Mouse (Mus musculus) hindbrain, embryonic 13.5 days (tissue): Measurements from ENCODE around the gene Sh3bgr. TPM values are rescaled to one million over a fixed set of nuclear protein-coding genes. Genes with fewer than 3 reads are reported as not detected.

Experiments
- ATAC-seq: fragments of 200-750 bp; cut with Nextera tagmentation; 2 replicates; pipeline ENCODE4 v1.8.0; 2017; ENCODE audit warnings: moderate TSS enrichment; ENCODE audit not compliant: low FRiP score
- H3K27ac ChIP-seq: fragments of 300-500 bp; sonication (generic); 2 replicates; pipeline ENCODE4 v1.5.1; 2015; ENCODE audit warnings: inconsistent platforms, mild to moderate bottlenecking, moderate library complexity
- H3K27me3 ChIP-seq: fragments of 300-500 bp; sonication (generic); 2 replicates; pipeline ENCODE4 v1.6.1; 2015; ENCODE audit warnings: mild to moderate bottlenecking, inconsistent platforms
- H3K36me3 ChIP-seq: fragments of 300-500 bp; sonication (generic); 2 replicates; pipeline ENCODE4 v1.6.1; 2015; ENCODE audit warnings: mild to moderate bottlenecking, inconsistent platforms
- H3K4me1 ChIP-seq: fragments of 300-500 bp; sonication (generic); replicated peaks from 2 replicates; pipeline ENCODE4 v1.6.1; 2015; ENCODE audit warnings: inconsistent platforms
- H3K4me2 ChIP-seq: fragments of 300-500 bp; sonication (generic); 2 replicates; pipeline ENCODE4 v1.6.1; 2015; ENCODE audit warnings: inconsistent platforms, mild to moderate bottlenecking, moderate library complexity
- H3K4me3 ChIP-seq: fragments of 300-500 bp; sonication (generic); 2 replicates; pipeline ENCODE4 v1.5.1; 2015; ENCODE audit warnings: mild to moderate bottlenecking, inconsistent platforms
- H3K9ac ChIP-seq: fragments of 300-500 bp; sonication (generic); 2 replicates; pipeline ENCODE4 v1.6.1; 2015; ENCODE audit warnings: mild to moderate bottlenecking, inconsistent platforms
- H3K9me3 ChIP-seq: fragments of 300-500 bp; sonication (generic); 2 replicates; pipeline ENCODE4 v1.6.1; 2016; ENCODE audit warnings: inconsistent platforms
- WGBS: fragments of 180-500 bp; shearing (Covaris S2); methylation state at CpG from one replicate; pipeline ENCODE4 v1.1.7; 2015; 5-methylcytosine and 5-hydroxymethylcytosine counted together
- polyA plus RNA-seq: library from polyadenylated mRNA; unstranded; fragments of >200 nt; fragmentation: Nextera tagmentation; extraction: Ambion mirVana; gene quantifications from 2 replicates; pipeline ENCODE4 v1.2.1, GENCODE M21; 2015

Sh3bgr gene
- polyA plus RNA-seq, 1 experiment from 2014 or later: 2.9 TPM

DNA sequence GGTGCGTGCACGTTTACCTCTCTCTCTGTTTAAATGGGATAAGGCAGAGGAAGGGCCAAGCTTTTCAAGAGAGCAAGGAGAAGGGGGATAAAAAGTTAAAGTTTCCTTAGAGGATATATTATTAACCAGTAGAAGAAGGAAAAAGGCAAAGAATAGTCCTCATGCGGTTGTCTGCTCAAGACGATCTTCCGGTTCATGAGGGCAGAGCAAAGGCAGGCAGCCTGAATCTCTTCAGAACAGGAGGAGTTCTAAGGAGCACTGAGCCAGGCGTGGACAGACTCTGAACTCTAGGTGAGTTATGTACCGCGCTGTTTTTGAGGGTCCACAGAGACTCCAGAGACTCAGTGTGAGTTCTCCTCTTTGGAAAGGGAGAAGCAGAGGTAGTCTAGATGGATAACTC is 58.2 kb downstream of the Sh3bgr start:
- ATAC-seq: no peak

DNA sequence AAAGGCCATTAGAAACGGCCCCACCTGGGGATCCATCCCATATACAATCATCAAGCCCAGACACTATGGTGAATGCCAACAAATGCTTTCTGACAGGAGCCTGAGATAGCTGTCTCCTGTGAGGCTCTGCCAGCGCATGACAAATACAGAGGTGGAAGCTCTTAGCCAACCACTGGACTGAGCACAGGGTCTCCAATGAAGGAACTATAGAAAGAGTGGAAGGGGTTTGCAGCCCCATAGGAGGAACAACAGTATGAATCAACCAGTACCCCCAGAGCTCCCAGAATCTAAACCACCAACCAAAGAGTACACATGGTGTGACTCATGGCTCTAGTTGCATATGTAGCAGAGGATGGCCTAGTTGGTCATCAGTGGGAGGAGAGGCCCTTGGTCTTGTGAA is 71.5 kb downstream of the Sh3bgr start:
- Histone ChIP-seq H3K9ac (no peak overlapping the region), H3K27me3 (peaks cover 11% of the 10 kb centered on the region; the same call in 1 of the 2 replicates), H3K4me3 (no peak overlapping the region), H3K4me2 (no peak overlapping the region), H3K4me1 (no peaks in the 10 kb centered on the region; the same call in 1 of the 2 replicates), H3K9me3 (no peaks in the 10 kb centered on the region), H3K27ac (no peak overlapping the region), H3K36me3 (no peaks in the 10 kb centered on the region)
- no peak for ATAC-seq
- WGBS: 86% methylated on average over 2 of the region's 2 CpGs

More for the DNA sequence above, 58.2 kb downstream of the Sh3bgr start:
- Histone ChIP-seq H3K4me1 (no peaks in the 10 kb centered on the region), H3K9ac (no peak overlapping the region), H3K9me3 (no peaks in the 10 kb centered on the region), H3K36me3 (no peaks in the 10 kb centered on the region), H3K4me3 (no peak overlapping the region), H3K27me3 (no peaks in the 10 kb centered on the region), H3K27ac (no peak overlapping the region), H3K4me2 (no peak overlapping the region)
- WGBS: 90% methylated on average over 8 of the region's 8 CpGs

DNA sequence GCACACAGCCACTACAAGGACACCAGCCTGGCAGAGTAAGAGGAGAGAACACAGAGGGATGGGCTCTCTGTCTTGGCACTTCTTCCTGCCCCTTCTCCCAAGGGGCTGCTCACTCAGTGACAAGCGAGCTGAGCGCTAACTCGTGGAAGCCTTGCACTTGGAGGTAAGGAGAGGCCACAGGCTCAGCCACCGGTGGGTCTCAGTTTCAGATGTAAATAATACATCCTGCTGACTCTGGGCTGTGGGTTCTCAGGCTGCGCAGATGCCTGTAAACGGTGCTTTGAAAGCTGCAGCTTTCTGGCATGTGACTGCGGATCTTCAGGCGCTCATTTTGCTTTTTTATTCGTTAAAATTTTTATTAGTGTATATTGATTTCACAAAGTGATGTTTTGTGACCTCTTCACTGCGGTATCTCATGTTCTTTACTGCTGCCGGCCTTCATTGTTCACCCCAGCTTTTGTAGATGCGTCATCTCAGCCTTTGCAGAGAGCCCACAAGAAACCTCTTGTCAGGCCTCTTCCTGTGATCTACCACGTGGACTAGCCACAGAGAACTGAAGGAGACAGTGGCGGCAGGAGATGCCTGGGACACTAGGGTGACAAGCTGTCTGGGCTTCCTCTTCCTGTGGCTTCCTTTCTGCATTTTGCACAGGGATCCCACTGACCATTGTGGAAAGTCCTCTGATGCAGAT is 72.8 kb downstream of the Sh3bgr start:
- no peaks in the 10 kb centered on the region; the same call in 1 of the 2 replicates for H3K4me1 ChIP-seq
- H3K27me3 ChIP-seq: peaks cover 17% of the 10 kb centered on the region; the same call in 1 of the 2 replicates
- no peak for ATAC-seq

DNA sequence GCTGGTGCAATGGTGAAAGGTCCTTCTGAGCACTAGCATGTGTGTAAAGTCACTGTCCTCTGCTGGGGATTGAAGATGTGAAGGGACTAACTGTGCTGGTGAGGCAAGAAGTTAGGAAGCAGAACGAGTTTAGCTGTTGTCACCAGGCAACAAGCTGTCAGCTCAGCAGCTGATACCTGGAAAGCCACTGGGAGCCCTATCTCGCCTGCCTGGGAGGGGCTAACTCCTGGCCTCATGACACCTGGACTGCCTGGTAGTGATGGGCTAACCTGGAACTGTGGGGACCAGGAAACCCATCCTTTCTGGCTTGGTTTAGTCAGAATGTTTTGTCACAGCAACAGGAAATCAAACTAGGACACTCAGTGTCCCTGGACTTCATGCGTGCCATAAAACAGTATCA is 76.3 kb downstream of the Sh3bgr start:
- no peak overlapping the region for H3K4me2 ChIP-seq
- peaks cover 32% of the 10 kb centered on the region for H3K4me1 ChIP-seq
- no peaks in the 10 kb centered on the region for H3K9me3 ChIP-seq
- no peaks in the 10 kb centered on the region for H3K36me3 ChIP-seq
- H3K4me3 ChIP-seq: no peak overlapping the region
- WGBS: 78% methylated on average over 3 of the region's 3 CpGs
- peaks cover 40% of the 10 kb centered on the region for H3K27me3 ChIP-seq
- H3K9ac ChIP-seq: no peak overlapping the region
- H3K27ac ChIP-seq: no peak overlapping the region
- no peak for ATAC-seq

More for the DNA sequence above, 72.8 kb downstream of the Sh3bgr start:
- H3K9me3 ChIP-seq: no peaks in the 10 kb centered on the region
- no peak overlapping the region for H3K9ac ChIP-seq
- H3K27ac ChIP-seq: no peak overlapping the region
- H3K4me2 ChIP-seq: no peak overlapping the region
- no peaks in the 10 kb centered on the region for H3K36me3 ChIP-seq
- H3K4me3 ChIP-seq: no peak overlapping the region
- 55% methylated on average over 14 of the region's 14 CpGs for WGBS

Other genes with a start within 250 kb of the Sh3bgr start
- gene Psmg1, start 209.5 kb upstream of the Sh3bgr start, polyA plus RNA-seq: 60.8 and 64.0 TPM in 2 replicates
- 279 and 297 TPM in 2 replicates for gene Brwd1, start 117.9 kb upstream of the Sh3bgr start, polyA plus RNA-seq
- 433 and 477 TPM in 2 replicates for gene Hmgn1, start 72.7 kb upstream of the Sh3bgr start, polyA plus RNA-seq
- gene Wrb, start 55.0 kb upstream of the Sh3bgr start, polyA plus RNA-seq: 169 and 172 TPM in 2 replicates
- 1.6 and 2.1 TPM in 2 replicates for gene Lca5l, start 8.2 kb upstream of the Sh3bgr start, polyA plus RNA-seq
- 2.4 TPM in 2 replicates for gene B3galt5, start 35.4 kb downstream of the Sh3bgr start, polyA plus RNA-seq
- gene Itgb2l, start 243.2 kb downstream of the Sh3bgr start, polyA plus RNA-seq: not detected in 2 replicates